Mouse (Mus musculus): ENCODE measurements around the gene Zfp422. TPM values are rescaled to one million over a fixed set of nuclear protein-coding genes. Genes with fewer than 3 reads are reported as not detected.

Zfp422 gene
- 68.3 TPM for polyA plus RNA-seq (2014; fragmentation: Illumina TruSeq; extraction: RNeasy Lipid Tissue Mini Kit (QIAGEN cat#74804); ENCODE audit: low read depth, low replicate concordance)

GRCm38 (mm10) chr6:116628539-116629171 is at the start of gene Zfp422:
TSS of gene Zfp422 (minus strand) at chr6:116628999.

DNA sequence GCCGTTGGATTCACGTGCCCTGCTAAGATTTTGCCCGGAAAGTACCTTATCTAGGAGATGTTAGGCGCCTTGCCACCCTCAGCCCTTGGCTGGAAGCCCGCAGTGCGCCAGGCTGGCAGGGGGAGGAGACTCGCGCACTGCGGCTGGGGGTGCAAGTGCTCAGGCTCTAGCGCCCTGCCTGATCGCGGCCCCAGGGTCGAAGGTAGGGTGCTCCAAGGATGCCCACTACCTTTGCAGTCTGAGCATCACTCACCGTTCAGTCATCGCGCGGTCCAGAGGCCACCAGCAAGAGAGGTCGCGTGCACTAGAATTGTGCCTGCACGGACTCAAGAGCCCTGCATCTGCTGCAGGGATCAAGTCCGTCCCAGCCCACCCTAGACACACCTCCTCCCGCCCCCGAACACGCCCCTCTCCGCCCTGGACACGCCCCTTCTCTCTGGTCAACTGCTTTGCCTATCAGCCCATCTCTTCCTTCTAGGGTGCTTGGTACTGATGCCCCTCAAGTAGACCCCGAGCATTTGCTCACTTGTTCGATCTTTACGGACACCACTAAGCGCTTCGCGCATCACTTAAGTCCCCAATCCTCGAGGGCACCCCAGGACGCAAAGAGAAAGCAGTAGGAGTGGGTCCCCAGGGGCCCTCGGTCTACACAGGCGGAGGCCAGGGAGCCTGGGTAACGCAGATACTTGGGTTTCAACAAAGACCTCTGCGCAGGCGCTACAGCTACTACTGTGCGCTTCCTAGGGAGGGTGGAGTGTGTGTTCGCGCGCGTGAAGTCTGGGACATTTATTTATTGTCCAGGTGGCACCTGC is 44.9 kb upstream of the Zfp422 start, which contains the start of gene Rassf4:
Gene Rassf4 (minus strand): TSS at position 482 of the 812 bp plus-strand sequence.

DNA sequence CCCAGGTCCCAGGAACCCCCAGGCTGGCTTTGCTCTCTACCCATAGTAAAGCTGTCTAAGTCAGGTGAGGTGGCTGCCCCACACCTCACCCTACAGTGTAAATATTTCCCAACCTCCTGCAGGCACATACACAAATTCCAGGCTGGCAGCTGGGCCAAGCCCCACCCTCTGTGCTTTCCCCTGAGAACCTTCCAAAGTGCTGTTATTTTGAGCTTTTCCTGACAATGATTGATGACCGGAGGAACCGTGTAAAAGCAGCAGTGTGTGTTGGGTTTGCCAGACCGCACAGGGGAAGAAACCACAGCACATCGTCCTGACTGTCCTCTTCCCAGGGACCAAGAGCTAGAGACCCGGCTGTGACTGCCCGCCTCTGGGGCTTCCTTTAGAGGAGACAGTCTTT is 21.6 kb upstream of the Zfp422 start, which contains the start of gene Depp1:
Gene Depp1 (plus strand): TSS at position 204 of the 400 bp plus-strand sequence.

GRCm38 (mm10) chr6:116584095-116584494 is 44.7 kb downstream of the Zfp422 start, which contains the start of gene Olfr215:
TSS of gene Olfr215 (minus strand) at chr6:116584195.

Other genes with a start within 250 kb of the Zfp422 start
- 0.57 TPM for gene Alox5, start 167.8 kb downstream of the Zfp422 start, polyA plus RNA-seq (2014; fragmentation: Illumina TruSeq; extraction: RNeasy Lipid Tissue Mini Kit (QIAGEN cat#74804); ENCODE audit: low read depth, low replicate concordance)
- gene Olfr211, start 139.9 kb downstream of the Zfp422 start, polyA plus RNA-seq (2014; fragmentation: Illumina TruSeq; extraction: RNeasy Lipid Tissue Mini Kit (QIAGEN cat#74804); ENCODE audit: low read depth, low replicate concordance) = not detected
- not detected for gene Olfr212, start 122.5 kb downstream of the Zfp422 start, polyA plus RNA-seq (2014; fragmentation: Illumina TruSeq; extraction: RNeasy Lipid Tissue Mini Kit (QIAGEN cat#74804); ENCODE audit: low read depth, low replicate concordance)
- not detected for gene Olfr213, start 90.5 kb downstream of the Zfp422 start, polyA plus RNA-seq (2014; fragmentation: Illumina TruSeq; extraction: RNeasy Lipid Tissue Mini Kit (QIAGEN cat#74804); ENCODE audit: low read depth, low replicate concordance)
- not detected for gene Gm5580, start 77.9 kb downstream of the Zfp422 start, polyA plus RNA-seq (2014; fragmentation: Illumina TruSeq; extraction: RNeasy Lipid Tissue Mini Kit (QIAGEN cat#74804); ENCODE audit: low read depth, low replicate concordance)
- not detected for gene Olfr214, start 74.8 kb downstream of the Zfp422 start, polyA plus RNA-seq (2014; fragmentation: Illumina TruSeq; extraction: RNeasy Lipid Tissue Mini Kit (QIAGEN cat#74804); ENCODE audit: low read depth, low replicate concordance)
- not detected for gene Olfr215, start 44.8 kb downstream of the Zfp422 start, polyA plus RNA-seq (2014; fragmentation: Illumina TruSeq; extraction: RNeasy Lipid Tissue Mini Kit (QIAGEN cat#74804); ENCODE audit: low read depth, low replicate concordance)
- 1.2 TPM for gene Depp1, start 21.6 kb upstream of the Zfp422 start, polyA plus RNA-seq (2014; fragmentation: Illumina TruSeq; extraction: RNeasy Lipid Tissue Mini Kit (QIAGEN cat#74804); ENCODE audit: low read depth, low replicate concordance)
- 2.0 TPM for gene Rassf4, start 45.0 kb upstream of the Zfp422 start, polyA plus RNA-seq (2014; fragmentation: Illumina TruSeq; extraction: RNeasy Lipid Tissue Mini Kit (QIAGEN cat#74804); ENCODE audit: low read depth, low replicate concordance)
- 24.4 TPM for gene Tmem72, start 87.9 kb upstream of the Zfp422 start, polyA plus RNA-seq (2014; fragmentation: Illumina TruSeq; extraction: RNeasy Lipid Tissue Mini Kit (QIAGEN cat#74804); ENCODE audit: low read depth, low replicate concordance)